Mouse (Mus musculus): ENCODE data around the gene Rho. TPM values are rescaled to one million over a fixed set of nuclear protein-coding genes. Genes with fewer than 3 reads are reported as not detected.

The Rho gene
- 0.14 and 0.36 TPM in 2 replicates for polyA plus RNA-seq (2015; fragmentation: Nextera tagmentation; extraction: Ambion mirVana)

DNA sequence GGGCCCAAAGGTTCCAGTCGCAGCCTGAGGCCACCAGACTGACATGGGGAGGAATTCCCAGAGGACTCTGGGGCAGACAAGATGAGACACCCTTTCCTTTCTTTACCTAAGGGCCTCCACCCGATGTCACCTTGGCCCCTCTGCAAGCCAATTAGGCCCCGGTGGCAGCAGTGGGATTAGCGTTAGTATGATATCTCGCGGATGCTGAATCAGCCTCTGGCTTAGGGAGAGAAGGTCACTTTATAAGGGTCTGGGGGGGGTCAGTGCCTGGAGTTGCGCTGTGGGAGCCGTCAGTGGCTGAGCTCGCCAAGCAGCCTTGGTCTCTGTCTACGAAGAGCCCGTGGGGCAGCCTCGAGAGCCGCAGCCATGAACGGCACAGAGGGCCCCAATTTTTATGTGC is at the start of gene Rho:
Gene Rho, plus strand, starts transcription at position 110 of the 400 bp plus-strand sequence.
- no peak within 1 kb of the TSS for H3K4me2 ChIP-seq (ENCODE audit: low read length)
- H3K27ac ChIP-seq (ENCODE audit: low read length) = no peak within 1 kb of the TSS
- 88% methylated on average over 14 of the region's 14 CpGs for WGBS
- H3K9ac ChIP-seq (ENCODE audit: low read depth, low read length) = no peak within 1 kb of the TSS
- H3K36me3 ChIP-seq (ENCODE audit: control insufficient read depth, insufficient read depth, low read length) = no peaks in the 10 kb centered on the region
- no peaks in the 10 kb centered on the region for H3K27me3 ChIP-seq (ENCODE audit: control insufficient read depth, insufficient read depth, low read depth, low read length)
- no peak for ATAC-seq
- no peaks in the 10 kb centered on the region for H3K9me3 ChIP-seq (replicated peaks; ENCODE audit: control insufficient read depth, low read length, poor library complexity, severe bottlenecking)
- no peak within 1 kb of the TSS for H3K4me3 ChIP-seq (ENCODE audit: low read depth, low read length)
- H3K4me1 ChIP-seq (ENCODE audit: control insufficient read depth, insufficient read depth, low read length) = peaks cover 4% of the 10 kb centered on the region; the same call in 1 of the 2 replicates

DNA sequence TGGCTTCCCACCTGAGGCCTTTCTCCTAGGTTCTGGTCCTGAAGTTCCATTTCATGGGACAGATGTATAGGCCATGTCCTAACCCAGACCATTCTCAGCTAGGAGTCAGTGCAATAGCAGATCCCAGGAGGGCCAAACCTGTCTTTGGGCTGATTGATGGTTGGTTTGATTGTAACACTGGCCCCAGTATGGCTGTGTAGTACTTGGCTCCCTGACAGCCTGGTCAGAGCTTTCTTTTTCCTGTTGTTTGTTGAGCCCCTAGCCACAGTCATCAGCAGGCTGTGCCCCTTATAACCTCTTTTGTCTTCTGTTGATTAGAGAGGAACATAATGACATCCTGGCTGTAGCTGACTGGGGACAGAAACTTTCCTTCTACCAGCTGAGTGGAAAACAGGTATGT is 47.5 kb upstream of the Rho start:
- Histone ChIP-seq H3K4me2 (ENCODE audit: low read length) (no peak overlapping the region), H3K4me3 (ENCODE audit: low read depth, low read length) (no peak overlapping the region), H3K27me3 (ENCODE audit: control insufficient read depth, insufficient read depth, low read depth, low read length) (no peaks in the 10 kb centered on the region), H3K27ac (ENCODE audit: low read length) (no peak overlapping the region), H3K9ac (ENCODE audit: low read depth, low read length) (no peak overlapping the region), H3K9me3 (replicated peaks; ENCODE audit: control insufficient read depth, low read length, poor library complexity, severe bottlenecking) (no peaks in the 10 kb centered on the region), H3K36me3 (ENCODE audit: control insufficient read depth, insufficient read depth, low read length) (peaks cover 19% of the 10 kb centered on the region), H3K4me1 (ENCODE audit: control insufficient read depth, insufficient read depth, low read length) (no peaks in the 10 kb centered on the region)
- no peak for ATAC-seq

DNA sequence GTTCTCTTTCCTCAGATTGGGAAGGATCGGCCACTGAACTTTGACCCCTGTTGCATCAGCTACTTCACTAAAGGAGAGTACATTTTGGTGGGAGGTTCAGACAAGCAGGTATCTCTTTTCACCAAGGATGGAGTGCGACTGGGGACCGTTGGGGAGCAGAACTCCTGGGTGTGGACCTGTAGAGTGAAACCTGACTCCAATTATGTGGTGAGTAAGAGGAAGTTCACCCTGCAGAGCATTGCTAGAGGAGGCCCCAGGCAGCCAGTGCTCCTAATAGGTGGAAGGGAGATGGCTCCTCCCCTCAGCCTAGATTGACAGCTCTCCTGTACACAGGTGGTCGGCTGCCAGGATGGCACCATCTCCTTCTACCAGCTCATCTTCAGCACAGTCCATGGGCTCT is 44.7 kb upstream of the Rho start:
- H3K9ac ChIP-seq (ENCODE audit: low read depth, low read length) = no peak overlapping the region
- no peaks in the 10 kb centered on the region for H3K27me3 ChIP-seq (ENCODE audit: control insufficient read depth, insufficient read depth, low read depth, low read length)
- H3K4me2 ChIP-seq (ENCODE audit: low read length) = no peak overlapping the region
- H3K4me1 ChIP-seq (ENCODE audit: control insufficient read depth, insufficient read depth, low read length) = peaks cover 14% of the 10 kb centered on the region
- H3K36me3 ChIP-seq (ENCODE audit: control insufficient read depth, insufficient read depth, low read length) = peaks cover 16% of the 10 kb centered on the region
- no peaks in the 10 kb centered on the region for H3K9me3 ChIP-seq (replicated peaks; ENCODE audit: control insufficient read depth, low read length, poor library complexity, severe bottlenecking)
- WGBS = 79% methylated on average over 4 of the region's 4 CpGs
- ATAC-seq = no peak
- H3K27ac ChIP-seq (ENCODE audit: low read length) = no peak overlapping the region
- no peak overlapping the region for H3K4me3 ChIP-seq (ENCODE audit: low read depth, low read length)

DNA sequence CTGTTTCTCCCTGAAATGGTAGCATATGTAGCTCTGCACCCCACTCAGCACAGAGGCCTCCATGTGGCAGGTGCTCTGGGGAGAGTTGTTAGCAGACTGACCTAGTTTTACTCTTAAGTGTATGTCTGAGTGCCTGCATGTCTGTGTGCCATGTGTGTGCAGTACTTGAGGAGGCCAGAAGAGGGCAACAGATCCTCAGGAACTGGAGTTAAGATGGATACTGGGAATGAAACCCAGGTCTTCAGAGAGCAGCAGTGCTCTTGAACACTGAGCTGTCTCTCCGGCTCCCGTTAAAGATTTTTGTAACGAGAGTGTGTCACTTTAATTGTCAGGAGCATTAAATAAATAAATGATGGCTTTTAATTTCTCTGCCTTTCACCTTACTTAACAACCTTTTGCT is 43.3 kb upstream of the Rho start:
- no peak overlapping the region for H3K4me2 ChIP-seq (ENCODE audit: low read length)
- peaks cover 15% of the 10 kb centered on the region for H3K36me3 ChIP-seq (ENCODE audit: control insufficient read depth, insufficient read depth, low read length)
- H3K27me3 ChIP-seq (ENCODE audit: control insufficient read depth, insufficient read depth, low read depth, low read length) = no peaks in the 10 kb centered on the region
- no peak overlapping the region for H3K4me3 ChIP-seq (ENCODE audit: low read depth, low read length)
- no peak for ATAC-seq
- H3K4me1 ChIP-seq (ENCODE audit: control insufficient read depth, insufficient read depth, low read length) = peaks cover 16% of the 10 kb centered on the region
- H3K9me3 ChIP-seq (replicated peaks; ENCODE audit: control insufficient read depth, low read length, poor library complexity, severe bottlenecking) = no peaks in the 10 kb centered on the region
- 90% methylated on average over 3 of the region's 3 CpGs for WGBS
- H3K9ac ChIP-seq (ENCODE audit: low read depth, low read length) = no peak overlapping the region
- H3K27ac ChIP-seq (ENCODE audit: low read length) = no peak overlapping the region

DNA sequence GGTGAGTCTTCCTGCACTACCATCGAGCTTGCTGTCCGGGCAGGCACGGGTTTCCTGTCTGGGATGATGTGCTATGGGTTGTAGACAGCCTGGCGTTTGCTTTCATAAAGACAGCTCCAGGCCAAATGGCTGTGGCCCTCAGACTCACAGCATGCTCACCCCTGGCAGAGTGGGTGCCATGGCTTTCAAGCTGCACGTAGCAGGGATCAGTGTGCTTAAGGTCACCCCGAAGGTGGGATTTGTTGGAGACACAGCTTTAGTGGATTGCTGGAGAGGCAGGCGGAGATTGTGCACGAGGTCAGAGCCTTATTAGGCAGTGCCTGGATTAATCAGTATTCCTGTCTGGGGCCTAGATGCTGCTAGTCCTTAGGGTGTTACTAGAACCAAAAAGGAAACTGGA is 40.9 kb upstream of the Rho start:
- Histone ChIP-seq H3K4me2 (ENCODE audit: low read length) (no peak overlapping the region), H3K27me3 (ENCODE audit: control insufficient read depth, insufficient read depth, low read depth, low read length) (no peaks in the 10 kb centered on the region), H3K4me1 (ENCODE audit: control insufficient read depth, insufficient read depth, low read length) (peaks cover 16% of the 10 kb centered on the region), H3K4me3 (ENCODE audit: low read depth, low read length) (no peak overlapping the region), H3K36me3 (ENCODE audit: control insufficient read depth, insufficient read depth, low read length) (peaks cover 17% of the 10 kb centered on the region), H3K9me3 (replicated peaks; ENCODE audit: control insufficient read depth, low read length, poor library complexity, severe bottlenecking) (no peaks in the 10 kb centered on the region), H3K27ac (ENCODE audit: low read length) (no peak overlapping the region), H3K9ac (ENCODE audit: low read depth, low read length) (no peak overlapping the region)
- 72% methylated on average over 8 of the region's 8 CpGs for WGBS
- ATAC-seq = no peak

DNA sequence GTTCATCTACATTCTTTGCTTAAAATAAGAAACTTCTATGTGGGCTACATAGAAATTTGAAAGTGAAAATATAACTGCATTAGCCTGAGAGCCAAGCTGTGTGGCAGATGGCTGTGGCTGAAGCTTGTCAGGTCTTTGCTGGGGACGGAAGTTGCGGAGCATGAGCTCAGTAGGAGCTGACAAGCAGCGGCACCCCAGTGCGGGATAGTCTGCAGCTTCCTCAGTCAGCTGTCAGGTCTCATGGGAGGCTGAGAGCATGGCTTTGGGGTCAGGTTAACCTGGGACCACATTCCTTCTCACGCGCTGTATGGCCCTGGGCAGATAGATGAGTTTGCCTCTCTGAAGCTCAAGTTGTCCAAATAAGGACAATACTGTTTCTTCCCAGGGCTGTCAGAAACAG is 40.5 kb upstream of the Rho start:
- H3K9me3 ChIP-seq (replicated peaks; ENCODE audit: control insufficient read depth, low read length, poor library complexity, severe bottlenecking) = no peaks in the 10 kb centered on the region
- 47% methylated on average over 6 of the region's 6 CpGs for WGBS
- H3K36me3 ChIP-seq (ENCODE audit: control insufficient read depth, insufficient read depth, low read length) = peaks cover 22% of the 10 kb centered on the region
- no peaks in the 10 kb centered on the region for H3K27me3 ChIP-seq (ENCODE audit: control insufficient read depth, insufficient read depth, low read depth, low read length)
- H3K4me2 ChIP-seq (ENCODE audit: low read length) = no peak overlapping the region
- peak overlapping the region; percentile 30; the same call in 1 of the 2 replicates for H3K27ac ChIP-seq (ENCODE audit: low read length)
- no peak overlapping the region for H3K9ac ChIP-seq (ENCODE audit: low read depth, low read length)
- no peak overlapping the region for H3K4me3 ChIP-seq (ENCODE audit: low read depth, low read length)
- peaks cover 16% of the 10 kb centered on the region for H3K4me1 ChIP-seq (ENCODE audit: control insufficient read depth, insufficient read depth, low read length)
- ATAC-seq = peak; percentile 56; the same call in 1 of the 2 replicates

DNA sequence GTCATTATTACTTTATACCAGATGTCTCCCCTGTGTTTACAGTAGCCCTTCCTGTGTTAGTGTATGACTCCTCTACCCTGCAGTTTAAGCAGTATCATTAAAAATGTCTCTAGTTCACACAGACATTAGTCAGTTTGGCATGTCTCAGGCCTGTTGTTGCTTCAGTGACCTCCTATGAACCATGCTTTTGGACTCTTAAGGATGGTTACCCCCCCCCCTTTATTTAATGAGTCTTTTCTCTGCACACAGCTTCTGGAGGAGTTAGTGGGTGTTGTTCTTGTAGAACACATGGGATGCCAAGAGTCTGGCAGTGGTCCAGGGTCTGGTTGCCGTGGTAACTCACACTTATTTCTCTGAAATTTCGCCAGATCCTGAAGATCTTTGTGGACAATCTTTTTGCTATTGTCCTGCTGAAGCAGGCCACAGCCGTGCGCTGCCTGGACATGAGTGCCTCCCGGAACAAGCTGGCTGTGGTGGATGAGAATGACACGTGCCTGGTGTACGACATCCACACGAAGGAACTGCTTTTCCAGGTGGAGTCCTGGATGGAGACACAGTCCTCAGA is 40.0 kb upstream of the Rho start:
- no peaks in the 10 kb centered on the region for H3K9me3 ChIP-seq (replicated peaks; ENCODE audit: control insufficient read depth, low read length, poor library complexity, severe bottlenecking)
- H3K4me2 ChIP-seq (ENCODE audit: low read length) = no peak overlapping the region
- peak overlapping the region; percentile 30; the same call in 1 of the 2 replicates for H3K27ac ChIP-seq (ENCODE audit: low read length)
- 21% methylated on average over 8 of the region's 8 CpGs for WGBS
- no peaks in the 10 kb centered on the region for H3K27me3 ChIP-seq (ENCODE audit: control insufficient read depth, insufficient read depth, low read depth, low read length)
- peaks cover 16% of the 10 kb centered on the region for H3K4me1 ChIP-seq (ENCODE audit: control insufficient read depth, insufficient read depth, low read length)
- peaks cover 22% of the 10 kb centered on the region for H3K36me3 ChIP-seq (ENCODE audit: control insufficient read depth, insufficient read depth, low read length)
- H3K9ac ChIP-seq (ENCODE audit: low read depth, low read length) = no peak overlapping the region
- H3K4me3 ChIP-seq (ENCODE audit: low read depth, low read length) = no peak overlapping the region
- ATAC-seq = peak; percentile 64; the same call in 1 of the 2 replicates

DNA sequence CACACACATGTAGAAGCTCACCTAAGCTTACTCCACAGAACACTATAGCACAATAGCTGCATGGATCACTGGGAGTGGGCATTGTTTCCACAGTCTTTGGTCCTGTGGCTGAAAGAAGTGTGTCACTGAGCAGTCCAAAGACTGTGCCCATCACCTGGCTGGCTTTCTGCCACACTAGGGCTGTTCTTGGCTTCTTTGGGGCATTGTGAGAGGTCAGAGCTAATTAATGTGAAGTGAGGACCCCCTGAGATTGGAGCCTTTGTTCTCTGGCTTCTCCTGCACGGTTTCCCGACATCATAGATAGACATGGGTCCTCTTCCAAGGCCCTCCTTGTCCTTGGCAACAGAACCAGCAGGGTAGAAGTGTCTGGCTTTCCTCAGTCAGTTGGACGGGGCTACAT is 39.2 kb upstream of the Rho start:
- no peak for ATAC-seq
- H3K4me3 ChIP-seq (ENCODE audit: low read depth, low read length) = no peak overlapping the region
- no peaks in the 10 kb centered on the region for H3K27me3 ChIP-seq (ENCODE audit: control insufficient read depth, insufficient read depth, low read depth, low read length)
- H3K4me1 ChIP-seq (ENCODE audit: control insufficient read depth, insufficient read depth, low read length) = peaks cover 16% of the 10 kb centered on the region
- peaks cover 22% of the 10 kb centered on the region for H3K36me3 ChIP-seq (ENCODE audit: control insufficient read depth, insufficient read depth, low read length)
- no peak overlapping the region for H3K4me2 ChIP-seq (ENCODE audit: low read length)
- 61% methylated on average over 3 of the region's 3 CpGs for WGBS
- no peak overlapping the region for H3K9ac ChIP-seq (ENCODE audit: low read depth, low read length)
- H3K9me3 ChIP-seq (replicated peaks; ENCODE audit: control insufficient read depth, low read length, poor library complexity, severe bottlenecking) = no peaks in the 10 kb centered on the region
- H3K27ac ChIP-seq (ENCODE audit: low read length) = no peak overlapping the region; the same call in 1 of the 2 replicates

DNA sequence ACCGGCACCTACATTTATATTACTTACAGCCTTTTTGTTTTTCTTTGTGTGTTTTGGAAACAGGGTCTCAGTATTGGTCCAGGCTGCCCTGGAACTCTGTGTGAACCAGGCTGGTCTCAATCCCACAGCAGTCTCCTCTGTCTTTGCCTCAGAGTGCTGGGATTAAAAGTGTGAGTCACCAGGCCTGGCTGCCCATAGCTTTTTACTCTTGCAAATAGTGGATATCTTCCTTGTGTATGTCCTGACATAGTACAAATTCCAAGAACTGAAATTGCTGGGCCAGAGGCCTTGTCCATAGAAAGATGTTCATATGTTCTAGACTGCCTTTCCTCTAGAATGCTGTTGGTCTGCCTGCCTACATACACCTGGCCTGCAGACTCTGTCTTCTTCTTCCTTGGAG is 35.2 kb upstream of the Rho start:
- H3K36me3 ChIP-seq (ENCODE audit: control insufficient read depth, insufficient read depth, low read length) = peaks cover 7% of the 10 kb centered on the region; the same call in 1 of the 2 replicates
- no peak overlapping the region for H3K4me3 ChIP-seq (ENCODE audit: low read depth, low read length)
- H3K27me3 ChIP-seq (ENCODE audit: control insufficient read depth, insufficient read depth, low read depth, low read length) = no peaks in the 10 kb centered on the region
- H3K4me2 ChIP-seq (ENCODE audit: low read length) = no peak overlapping the region
- H3K9me3 ChIP-seq (replicated peaks; ENCODE audit: control insufficient read depth, low read length, poor library complexity, severe bottlenecking) = no peaks in the 10 kb centered on the region
- peaks cover 7% of the 10 kb centered on the region; the same call in 1 of the 2 replicates for H3K4me1 ChIP-seq (ENCODE audit: control insufficient read depth, insufficient read depth, low read length)
- ATAC-seq = no peak
- no peak overlapping the region for H3K27ac ChIP-seq (ENCODE audit: low read length)
- 45% methylated on average over 1 of the region's 1 CpGs for WGBS
- H3K9ac ChIP-seq (ENCODE audit: low read depth, low read length) = no peak overlapping the region
